Mouse (Mus musculus) activated CD4-positive, CD25-positive, alpha-beta regulatory T cell, adult 4 months (primary cell): ENCODE measurements around the gene Frmd4b. TPM values are rescaled to one million over a fixed set of nuclear protein-coding genes. Genes with fewer than 3 reads are reported as not detected.

Experiments
- ATAC-seq: one replicate; pipeline ENCODE4 v1.8.0; 2017
- polyA plus RNA-seq, 2 experiments: library from polyadenylated mRNA; unstranded; fragments of 100-300 nt; shearing (Covaris generic); gene quantifications; one replicate each; pipeline ENCODE4 v1.2.1; 2017

Frmd4b gene
- polyA plus RNA-seq, 2 experiments from 2014 or later = 11.3 to 14.1 TPM

DNA sequence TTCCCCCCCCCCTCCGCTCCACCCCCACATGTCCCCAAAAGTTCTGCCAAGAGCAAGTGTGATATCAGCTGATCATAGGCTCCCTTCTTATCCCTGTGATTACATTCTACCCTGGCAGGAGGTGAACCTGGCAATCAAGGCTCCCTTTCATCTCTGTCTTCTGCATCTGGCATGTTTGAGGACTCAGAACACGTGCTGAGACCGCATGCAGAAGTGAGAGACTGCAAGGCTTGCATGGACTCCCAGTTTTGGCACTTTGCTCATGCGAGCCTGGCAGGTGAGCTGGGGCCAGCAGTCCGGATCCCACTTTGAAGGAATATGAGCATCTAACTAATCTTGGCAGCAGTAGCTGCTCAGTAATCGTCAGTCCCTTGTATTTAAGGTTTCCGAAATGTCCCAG is 39.1 kb downstream of the Frmd4b start:
- no peak for ATAC-seq

DNA sequence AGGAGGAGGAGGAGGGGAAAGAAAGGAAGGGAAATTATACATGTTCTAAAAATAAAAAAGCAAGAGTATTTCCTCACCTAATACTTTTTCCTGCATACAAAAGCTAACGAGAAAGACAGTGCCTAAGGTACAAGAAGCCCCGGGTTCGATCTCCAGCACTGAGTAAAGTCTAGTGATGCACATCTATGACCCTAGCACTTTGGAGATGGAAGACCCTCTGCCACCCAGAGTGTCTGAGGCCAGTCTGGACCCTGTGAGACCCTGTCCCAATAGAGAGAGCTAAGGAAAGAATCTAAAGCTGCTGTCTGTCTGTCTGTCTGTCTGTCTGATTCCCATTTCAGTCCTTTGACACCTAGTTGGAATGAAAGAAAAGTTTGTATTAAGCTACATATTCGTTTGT is 40.0 kb downstream of the Frmd4b start:
- no peak for ATAC-seq

DNA sequence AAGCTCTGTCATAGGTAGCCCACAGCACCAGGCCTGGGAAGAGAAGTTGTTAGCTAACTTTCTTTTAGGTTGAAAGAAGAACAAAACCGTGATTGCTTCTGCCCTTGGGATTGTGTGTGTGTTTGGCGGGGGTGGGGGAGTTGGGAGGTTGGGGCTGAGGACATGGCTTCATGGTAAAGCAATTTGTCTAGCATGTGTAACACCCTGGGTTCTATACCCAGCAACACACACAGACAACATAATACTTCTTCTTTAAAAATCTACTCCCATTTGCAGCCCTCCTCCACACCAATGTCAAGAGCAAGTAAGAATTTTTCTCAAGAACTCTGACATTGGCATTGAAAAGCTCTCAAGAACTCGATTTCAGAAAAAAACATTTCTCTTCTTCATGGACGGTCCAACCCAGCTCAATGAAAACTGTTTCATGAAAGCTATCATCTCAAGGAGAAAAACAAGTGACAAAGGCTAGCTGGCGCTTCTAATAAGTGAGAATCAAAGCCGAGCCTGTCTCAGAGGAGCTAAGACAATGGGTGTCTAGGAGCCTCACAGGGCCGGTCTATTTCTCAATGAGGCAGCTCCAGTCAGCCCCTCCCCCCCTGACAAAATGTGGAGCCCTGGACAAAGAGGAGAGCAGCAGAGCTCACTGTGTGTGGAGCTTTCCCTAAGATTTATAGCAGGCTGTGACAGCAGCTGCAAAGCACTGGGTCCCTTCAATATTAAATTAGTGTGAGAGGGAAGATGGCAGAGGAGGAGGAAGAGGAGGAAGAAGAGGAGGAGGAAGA is 40.6 kb downstream of the Frmd4b start:
- ATAC-seq = no peak

DNA sequence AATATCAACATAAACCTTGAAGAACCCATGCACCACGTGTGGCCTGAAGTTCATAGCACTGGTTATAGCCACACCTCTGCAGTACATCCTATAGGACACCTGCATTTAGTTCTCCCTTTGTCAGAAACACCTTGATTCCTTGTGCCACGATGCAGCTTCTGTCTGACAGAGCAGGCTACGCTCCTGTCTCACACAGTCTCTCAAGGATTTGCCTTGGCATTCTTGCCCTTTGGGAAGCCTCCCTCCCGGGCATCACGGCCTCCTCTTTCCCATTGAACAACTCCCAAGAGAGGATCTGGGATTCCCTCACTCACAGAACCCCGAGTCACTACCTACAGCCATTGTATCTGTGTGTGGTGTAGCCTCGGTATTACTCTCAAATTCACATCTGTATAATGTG is 41.2 kb downstream of the Frmd4b start:
- ATAC-seq = no peak

DNA sequence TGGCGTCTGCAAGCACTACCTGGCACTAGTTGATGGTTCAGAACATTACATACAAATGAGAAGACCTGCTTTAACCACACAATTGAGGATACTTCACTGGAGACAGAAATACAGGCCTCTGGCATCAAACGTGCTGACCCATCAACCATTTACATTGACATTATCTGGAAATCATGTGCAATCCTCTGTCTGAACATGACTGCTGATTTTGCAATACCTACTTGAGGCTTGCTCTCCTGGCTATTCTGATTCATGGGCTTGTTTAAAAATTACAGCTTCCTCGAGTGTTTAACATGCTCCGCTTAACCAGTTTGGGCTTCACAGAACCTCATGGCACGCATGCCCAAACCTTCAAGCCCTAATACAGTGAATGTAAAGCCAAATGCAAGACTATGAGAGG is 42.4 kb downstream of the Frmd4b start:
- no peak for ATAC-seq

DNA sequence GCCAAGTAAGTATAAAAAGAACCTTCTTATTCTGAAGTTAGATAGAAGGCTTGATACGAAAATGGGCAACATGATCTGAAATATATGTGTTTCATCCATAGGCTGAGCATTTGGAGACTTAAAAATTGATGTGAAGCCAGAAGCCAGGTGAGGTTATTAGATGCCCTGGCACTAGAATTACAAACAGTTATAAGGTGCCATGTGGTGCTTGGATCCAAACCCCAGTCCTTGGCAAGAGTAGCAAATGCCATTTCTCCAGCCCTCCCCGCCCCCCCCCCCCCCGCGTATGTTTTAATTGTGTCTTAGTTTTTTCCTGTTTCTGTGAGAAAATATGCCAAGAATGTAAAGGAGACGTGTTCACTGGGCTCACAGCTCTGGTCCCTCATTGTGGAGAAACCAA is 45.1 kb downstream of the Frmd4b start:
- ATAC-seq = no peak

DNA sequence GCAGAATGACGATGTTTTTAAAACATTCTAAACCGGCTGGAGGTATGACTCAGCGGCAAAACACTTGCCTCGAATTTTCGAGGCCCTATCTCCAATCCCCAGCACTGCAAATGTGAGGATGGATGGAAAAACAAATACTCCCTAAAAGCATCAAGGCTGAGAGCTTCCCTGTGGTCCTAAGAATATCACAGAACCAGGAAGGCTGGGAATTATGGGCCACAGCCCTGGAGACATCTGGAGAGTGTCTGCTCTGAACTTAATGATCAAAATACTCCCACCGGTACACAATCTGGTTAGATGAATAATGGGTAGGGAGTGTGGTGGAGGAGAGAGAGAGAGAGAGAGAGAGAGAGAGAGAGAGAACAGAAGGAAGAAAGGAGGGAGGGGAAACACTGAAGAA is 48.8 kb downstream of the Frmd4b start:
- ATAC-seq = no peak

DNA sequence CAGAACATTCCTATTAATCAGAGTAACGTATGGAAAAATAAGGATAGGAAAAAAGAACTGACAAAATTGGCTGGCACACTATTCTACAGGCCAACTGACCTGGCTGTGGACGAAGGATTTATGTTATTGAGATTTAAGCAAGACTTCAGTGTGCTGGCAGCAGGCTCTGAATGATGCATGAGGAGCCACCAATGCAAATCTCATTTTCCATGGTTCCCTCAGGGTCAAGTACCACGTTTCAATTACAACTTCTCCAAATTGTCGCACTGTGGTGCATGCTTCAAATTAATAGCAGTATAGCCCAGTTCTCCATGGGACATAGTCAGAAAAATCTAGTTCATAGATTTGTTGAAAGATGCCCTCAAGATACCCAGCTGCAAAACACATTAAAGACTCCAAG is 50.6 kb downstream of the Frmd4b start:
- ATAC-seq = no peak

DNA sequence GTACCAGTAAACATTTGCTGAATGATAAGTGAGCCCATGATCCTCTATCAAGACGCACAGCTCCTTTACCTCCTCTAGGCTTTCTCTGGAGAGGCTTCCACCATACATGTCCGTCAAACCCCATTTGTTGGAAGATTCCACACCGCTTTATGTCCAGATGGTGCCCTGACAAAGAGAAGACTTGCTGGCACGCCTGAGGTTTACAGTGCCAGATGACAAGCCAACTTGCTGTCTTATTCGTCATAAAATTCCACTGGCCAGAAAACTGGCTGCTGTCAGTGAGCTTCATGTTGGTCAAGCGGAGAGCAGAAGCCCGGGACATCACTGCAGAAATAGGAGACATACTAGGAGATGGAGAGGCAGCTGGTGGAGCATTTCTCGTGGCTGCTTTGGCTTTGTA is 60.2 kb downstream of the Frmd4b start:
- no peak for ATAC-seq

DNA sequence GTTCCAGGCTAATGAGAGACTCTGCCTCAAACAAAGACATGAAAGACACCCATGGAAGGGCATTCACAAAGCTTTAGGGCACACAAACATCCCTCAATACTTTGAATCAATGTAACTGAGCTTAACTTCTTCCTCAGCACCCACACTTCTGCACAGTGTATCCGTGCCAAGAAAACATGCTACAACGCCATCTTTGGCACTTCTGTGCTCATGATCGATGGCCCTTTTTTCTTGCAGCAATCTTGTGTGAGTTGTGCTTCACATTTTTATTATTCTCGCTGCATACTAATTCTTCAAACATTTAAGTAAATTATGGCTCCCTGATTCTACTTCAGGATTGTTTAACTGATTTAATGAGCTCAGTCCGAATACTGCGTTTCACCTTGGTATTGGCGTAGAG is 61.7 kb downstream of the Frmd4b start:
- no peak for ATAC-seq

DNA sequence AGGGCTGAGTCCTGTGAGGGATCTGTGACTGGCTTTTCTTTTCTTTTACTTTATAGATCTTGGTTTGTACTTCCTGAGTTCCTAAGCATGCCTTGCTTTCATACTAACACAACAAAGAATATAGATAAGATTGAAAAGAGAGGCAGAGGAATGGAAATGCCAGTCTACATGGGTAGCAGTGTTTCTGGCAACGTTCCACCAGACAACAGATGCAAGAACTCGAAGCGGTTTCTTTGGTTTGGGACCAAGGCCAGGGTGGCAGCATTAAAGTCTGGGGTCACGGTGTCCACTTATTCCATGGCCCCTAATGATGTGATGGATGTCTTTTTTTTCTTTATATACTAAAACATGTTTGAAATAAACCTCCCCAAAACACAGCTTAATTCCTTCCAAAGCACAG is 63.9 kb downstream of the Frmd4b start:
- ATAC-seq = no peak

DNA sequence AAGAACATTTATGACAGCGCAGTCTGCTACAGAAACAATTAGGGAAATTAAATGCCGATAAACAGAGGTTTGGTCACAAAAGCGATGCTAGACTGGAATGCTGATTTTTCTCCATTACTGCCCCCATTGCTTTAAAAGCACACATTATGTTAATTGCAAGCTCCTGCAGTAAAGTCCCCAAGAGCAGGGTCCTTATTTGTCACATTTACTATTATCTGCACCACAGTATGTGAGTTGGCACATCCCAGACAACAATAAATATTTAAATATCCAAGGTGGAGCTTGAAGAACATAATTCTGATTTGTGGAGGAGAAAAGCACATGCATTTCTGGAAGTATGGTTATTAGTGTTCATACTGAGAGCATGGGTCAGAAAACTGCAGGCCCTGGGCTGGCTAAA is 64.8 kb downstream of the Frmd4b start:
- no peak for ATAC-seq

DNA sequence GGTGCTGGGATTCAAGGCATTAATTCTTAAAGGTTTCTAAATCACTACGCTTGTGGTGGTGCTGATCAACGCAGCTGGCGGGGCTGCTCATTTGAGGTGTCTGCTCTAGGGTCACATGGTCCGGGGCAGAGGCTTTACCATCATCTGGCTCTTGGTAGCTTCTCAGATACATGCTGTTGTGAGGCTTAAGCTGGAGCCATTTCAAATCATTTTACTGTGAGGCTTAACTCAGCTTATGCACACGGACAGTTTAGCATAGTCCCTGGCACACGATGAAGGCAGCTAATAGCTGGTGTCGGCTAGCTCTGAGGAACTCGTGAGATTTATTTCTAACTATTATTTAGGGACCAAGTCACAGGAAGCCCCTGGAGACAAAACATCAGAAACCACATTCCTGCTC is 65.5 kb downstream of the Frmd4b start:
- no peak for ATAC-seq

DNA sequence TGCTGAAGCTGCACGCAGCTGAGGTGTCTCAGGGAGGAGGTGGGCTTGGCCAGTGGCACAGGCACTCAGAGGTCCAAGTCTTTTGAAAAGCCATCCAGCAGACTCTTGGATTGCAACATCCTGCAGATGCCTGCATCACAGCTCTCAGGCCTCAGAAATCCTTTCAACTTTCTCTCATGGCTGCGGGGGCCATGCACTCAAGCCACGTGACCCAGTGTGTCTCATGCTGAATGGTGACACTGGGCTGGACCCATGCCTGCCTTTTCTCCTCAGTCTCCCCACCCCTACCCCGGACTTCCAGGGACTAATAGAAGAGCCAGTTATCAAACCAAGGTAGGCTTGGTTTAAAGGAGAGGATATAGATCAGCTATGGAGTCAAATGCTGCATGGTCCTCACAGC is 66.2 kb downstream of the Frmd4b start:
- no peak for ATAC-seq

DNA sequence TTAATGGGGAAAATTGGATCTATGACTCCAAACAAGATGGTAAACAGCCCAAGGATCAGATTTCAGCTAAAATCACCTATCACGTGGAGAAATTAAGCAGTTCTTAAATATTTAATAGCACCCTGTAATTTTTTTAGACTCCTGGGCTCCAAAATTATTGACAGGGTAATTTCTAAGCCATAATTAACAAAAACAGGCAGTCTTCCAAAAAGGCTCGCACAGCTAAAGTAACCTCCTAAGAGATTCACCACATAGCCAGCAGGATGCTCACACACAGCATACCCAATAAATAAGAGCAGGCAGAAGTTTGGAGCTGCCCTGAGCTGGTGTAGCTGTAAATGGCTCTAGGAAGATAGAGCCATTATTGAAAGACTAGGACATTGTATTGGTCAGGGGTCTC is 76.9 kb downstream of the Frmd4b start:
- ATAC-seq = no peak

DNA sequence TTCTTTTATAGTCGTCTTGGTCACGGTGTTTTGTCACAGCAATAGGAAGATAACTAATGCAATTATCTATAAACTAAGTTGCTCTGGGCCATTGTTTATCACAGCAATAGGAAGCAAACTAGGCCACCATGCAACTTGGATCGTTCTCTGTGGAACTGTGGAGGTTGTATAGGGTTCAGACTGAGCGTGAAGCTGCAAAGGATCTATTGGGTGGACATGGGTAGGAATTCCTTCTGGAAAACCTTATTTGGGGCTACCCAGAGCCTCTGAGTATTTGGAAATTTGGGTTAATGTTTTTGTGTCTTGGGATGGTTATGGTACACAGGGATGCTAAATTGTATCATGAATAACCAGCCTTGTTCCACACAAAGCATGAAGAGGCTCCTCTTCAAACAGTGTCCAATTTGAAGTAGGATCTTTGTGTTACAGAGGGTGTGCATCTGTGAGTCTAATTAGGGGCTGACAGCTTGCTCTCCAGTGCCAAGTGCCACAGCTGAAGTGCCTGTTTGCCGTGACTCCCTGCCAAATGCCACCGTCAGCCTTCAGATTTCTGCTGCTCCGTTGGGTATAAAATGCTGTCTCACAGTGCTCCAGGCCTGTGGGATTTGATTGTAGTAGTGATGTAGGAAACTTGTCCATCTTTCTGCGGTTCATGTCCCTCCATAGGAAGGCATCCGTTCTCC is 81.4 kb downstream of the Frmd4b start:
- no peak for ATAC-seq

DNA sequence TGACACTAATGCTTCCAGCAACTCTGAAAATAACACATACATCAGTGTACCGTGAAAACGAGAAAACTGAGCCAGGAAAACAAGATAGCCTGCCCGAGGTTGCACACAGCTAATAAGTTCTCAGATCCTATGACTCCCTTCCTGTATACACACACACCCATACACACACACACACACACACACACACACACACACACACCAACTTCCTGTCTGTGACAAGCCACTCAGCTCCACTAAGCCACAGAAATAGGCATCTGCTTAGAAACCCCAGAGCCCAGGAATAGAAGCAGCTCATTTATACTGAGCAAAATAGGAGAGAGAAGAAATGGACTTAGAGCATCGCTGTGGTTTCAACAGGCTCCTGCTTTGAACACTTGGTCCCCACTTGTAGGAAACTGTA is 86.3 kb downstream of the Frmd4b start:
- ATAC-seq = peak; percentile 64

DNA sequence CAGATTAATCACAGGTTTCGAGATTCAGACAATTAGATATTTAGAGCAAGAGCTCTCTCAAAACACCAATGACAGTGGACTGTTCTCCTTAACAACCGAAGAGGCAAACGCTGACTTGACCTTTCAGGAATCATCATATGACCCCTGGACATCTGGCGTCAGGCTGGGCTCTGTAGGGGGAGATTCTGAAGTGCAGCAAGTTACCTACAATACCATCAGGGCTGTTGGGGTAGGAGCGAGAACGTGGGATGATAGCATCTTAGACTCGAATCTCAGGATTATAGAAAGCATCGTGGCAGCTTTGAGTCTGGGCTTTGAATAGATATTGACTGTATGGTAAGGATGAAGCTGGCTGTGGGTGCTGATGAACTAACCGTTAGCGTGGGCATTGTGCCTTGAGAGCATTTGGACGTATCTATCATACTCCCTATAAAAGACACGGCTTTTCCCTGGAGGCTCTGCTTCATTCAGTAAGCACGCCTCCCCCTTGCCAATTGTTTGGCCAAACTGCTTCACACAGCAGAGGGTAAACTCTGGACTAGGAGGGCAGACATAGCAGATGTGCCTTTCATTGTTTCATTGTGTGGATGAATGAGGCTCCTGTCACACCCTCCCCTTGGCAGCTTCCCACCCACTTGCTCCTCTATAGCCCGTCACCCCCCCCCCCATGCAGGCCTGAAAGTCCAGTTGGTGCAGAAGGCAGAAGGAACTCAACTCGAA is 88.2 kb downstream of the Frmd4b start:
- no peak for ATAC-seq

DNA sequence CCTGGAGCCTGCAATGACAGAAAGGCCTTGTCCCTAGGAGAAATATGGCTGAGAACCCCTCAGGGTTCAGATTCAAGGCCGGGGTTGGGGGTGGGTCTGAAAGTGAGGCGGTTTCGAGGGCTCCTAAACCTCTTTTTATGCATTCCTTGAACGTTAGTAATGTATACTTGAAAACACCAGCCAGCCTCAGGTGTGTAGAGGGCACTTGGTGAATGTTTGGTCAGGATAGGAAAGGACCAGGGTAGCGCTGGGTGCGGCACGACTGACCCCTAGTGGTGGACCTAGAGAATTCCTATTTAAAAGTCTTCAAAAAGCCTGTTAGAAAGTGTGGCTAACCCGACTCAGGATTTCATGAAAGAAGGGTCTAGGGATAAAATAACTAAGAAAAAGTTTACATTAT is 91.2 kb downstream of the Frmd4b start:
- ATAC-seq = peak; percentile 32

DNA sequence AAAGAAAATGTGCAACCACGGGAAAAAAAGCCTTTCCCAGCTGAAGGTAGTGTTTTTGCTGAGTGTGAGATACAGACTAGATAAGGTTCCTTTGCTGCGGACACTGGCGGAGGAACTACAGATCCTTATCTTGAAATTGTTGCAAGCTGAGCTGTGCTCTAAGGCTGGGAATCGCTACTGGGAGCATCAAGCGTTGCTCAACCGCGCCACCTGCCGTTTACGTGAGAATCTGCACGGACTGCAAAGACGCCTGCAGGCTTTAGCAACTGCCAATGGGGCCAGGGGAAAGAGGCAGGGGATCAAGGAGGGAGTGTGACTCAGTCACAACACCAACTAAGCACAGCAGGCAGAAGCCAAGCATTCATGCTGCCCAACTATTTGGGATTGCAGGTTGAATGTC is 94.2 kb downstream of the Frmd4b start:
- peak; percentile 85 for ATAC-seq

DNA sequence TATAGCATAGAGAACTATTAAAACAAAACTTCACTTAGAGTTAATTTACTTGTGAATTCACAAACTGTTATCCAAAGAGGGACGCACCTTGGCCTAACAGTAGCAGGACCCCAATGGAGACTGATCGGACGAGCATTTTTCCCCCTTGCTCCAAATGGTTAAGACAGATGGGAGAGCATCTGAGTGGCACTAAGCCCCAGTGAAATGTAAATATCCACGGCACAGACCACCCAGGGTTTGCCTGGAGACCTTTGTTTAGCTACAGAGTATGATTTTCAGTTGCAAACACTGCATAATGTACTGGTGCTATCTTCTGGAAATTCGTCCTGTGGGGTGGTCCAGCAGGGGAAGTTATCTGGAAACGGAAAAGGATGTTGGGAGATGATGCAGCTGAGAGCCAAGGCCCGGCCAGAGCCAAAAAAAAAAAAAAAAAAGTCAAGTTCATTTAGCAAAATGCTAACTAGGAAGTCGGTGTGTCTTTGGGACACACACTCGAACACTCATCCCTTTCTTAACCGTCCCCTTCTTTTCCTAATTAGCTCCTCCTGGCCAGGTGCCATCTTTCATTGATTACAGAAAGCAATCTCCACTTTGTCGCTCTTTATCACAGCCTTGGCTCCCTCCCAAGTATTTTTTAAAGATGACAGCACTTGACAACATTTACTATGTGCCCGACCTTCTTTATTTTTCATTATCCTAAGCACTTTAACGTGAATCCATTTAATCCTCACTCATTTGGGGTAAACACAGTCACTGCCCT is 95.9 kb downstream of the Frmd4b start:
- no peak for ATAC-seq

DNA sequence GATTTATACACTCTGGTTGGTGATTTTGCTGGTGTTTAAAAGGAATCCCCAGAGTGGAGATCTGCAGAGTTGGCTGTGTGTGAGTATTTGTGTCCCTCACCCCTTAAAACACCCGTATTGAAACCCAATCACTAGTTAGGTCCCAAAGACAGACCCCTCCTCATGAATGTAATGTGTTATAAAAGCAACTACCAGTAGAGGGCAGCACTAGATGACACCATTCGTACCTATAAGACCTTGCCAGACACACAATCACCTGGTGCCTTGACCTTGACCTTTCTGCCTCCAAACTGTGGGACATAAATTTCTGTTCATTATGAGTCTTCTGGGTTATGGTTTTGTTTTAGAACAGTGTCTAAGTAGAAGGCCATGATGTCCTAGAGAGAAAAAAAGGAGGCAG is 96.8 kb downstream of the Frmd4b start:
- ATAC-seq = no peak

DNA sequence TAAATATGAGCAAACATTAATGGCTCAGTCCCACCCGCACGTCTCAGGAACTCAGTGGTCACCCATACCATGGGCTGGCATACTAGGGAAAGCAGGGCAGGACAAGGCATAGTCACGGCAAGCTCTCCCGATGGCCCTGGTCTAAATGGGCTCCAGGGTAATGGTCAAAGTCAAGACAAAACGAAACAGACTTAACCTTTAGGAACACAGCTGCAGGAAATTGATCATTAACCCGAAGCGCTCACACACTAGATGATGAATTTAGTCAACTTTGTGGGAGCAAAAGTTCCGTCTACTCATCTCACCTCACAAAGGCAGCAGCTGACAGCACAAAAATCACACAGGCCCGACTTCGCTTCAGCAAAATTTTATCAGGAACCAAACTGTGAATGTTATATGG is 97.8 kb downstream of the Frmd4b start:
- no peak for ATAC-seq
